Mouse (Mus musculus) G1E (cell line): ENCODE measurements around the gene Disp3.

Experiments used
- CTCF ChIP-seq: IDR thresholded peaks from 2 replicates; pipeline ENCODE4 v1.5.1; 2012; ENCODE audit warnings: low read depth, low read length, inconsistent platforms, mixed read lengths
- TAL1 ChIP-seq: conservative IDR thresholded peaks from 2 replicates; pipeline ENCODE4 v1.6.1; 2012; ENCODE audit warnings: low read depth, low read length, inconsistent platforms, mixed read lengths

DNA sequence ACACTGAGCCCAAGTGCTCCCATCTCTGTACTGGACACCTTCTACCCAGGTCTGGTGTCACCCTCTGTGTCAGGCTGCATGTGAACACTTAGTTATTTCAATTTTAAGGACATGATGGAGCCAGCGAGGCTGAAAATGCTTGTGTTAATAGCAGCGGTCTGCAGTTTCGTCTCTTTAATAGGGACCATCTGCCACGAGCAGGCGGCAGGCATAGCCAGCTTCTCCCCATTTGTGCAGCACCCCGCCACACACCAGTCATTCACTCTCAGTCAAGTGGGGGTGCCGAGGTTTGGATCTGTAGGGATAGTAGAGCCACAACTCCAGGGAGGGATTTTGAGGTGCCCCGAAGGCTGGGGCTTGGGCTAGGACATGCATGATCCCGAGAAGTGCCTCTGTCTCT lies 47.4 kb downstream of the Disp3 start:
- TF ChIP-seq TAL1 = no peak
- no peak for TF ChIP-seq CTCF
